Mouse (Mus musculus) MEL (cell line): ENCODE measurements around the gene Dcaf4.

Experiments
- ETS1 ChIP-seq: IDR thresholded peaks from 2 replicates; pipeline ENCODE4 v1.6.1; 2012; ENCODE audit warnings: low read depth, mild to moderate bottlenecking, inconsistent platforms, low read length, improper control_type of control experiment, moderate library complexity
- MAX ChIP-seq: IDR thresholded peaks from 2 replicates; pipeline ENCODE4 v1.6.1; 2011; ENCODE audit warnings: low read length, improper control_type of control experiment
- MEF2A ChIP-seq: IDR thresholded peaks from 2 replicates; pipeline ENCODE4 v1.6.1; 2014; ENCODE audit warnings: low read depth, mild to moderate bottlenecking, inconsistent platforms, low read length, improper control_type of control experiment; ENCODE audit not compliant: poor library complexity, insufficient replicate concordance, severe bottlenecking; ENCODE audit errors: extremely low read depth
- TAL1 ChIP-seq: IDR thresholded peaks from 2 replicates; pipeline ENCODE4 v1.6.1; 2012; ENCODE audit warnings: mild to moderate bottlenecking, inconsistent platforms, low read length, moderate library complexity, mixed read lengths
- TBP ChIP-seq: IDR thresholded peaks from 2 replicates; pipeline ENCODE4 v1.8.0; 2011; ENCODE audit warnings: low read depth, low read length, improper control_type of control experiment

- TF ChIP-seq ETS1 (no peak), MAX (no peak), TAL1 (no peak), MEF2A (no peak), TBP (no peak)
Observed at GRCm38 (mm10) chr12:83495961-83496282, 24.3 kb upstream of the Dcaf4 start.
